Mouse (Mus musculus): ENCODE results near the gene Nrsn2.

DNA sequence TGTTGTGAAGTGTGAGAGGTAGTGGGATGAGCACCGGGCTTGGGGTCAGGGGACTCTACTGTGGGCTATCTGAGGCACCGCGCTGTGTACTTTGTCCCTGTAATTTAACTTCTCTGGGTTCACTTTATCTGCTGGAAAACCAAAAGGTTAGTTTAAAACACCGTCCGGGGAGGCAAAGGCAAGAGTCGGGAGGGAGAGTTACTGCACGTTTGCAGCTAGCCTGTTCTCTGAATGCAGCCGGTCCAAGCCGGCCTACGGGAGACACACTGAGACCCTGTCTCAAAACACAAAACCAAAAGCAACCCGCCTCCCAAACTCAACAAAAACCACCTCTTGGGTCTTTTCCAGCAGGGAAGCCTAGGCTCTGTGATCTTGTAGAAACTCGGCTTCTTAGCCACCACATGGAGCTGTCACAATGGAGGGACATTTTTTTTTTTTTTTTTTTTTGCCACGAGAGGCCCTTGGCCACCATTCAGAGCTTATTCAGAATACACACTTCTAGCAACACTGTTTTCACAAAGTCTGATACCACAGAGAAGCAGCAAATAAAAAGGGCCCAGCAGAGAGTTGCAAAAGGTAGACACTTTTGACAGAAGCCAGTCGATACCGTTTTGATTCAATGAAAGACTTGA is 36.2 kb upstream of the Nrsn2 start:
- TF ChIP-seq CTCF (IDR thresholded peaks at IDR 0.05; ENCODE audit: low read depth, low read length), result no peak
- TF ChIP-seq POLR2A (IDR thresholded peaks at IDR 0.05; ENCODE audit: borderline replicate concordance, low read depth, low read length), result no peak

Measured in bone marrow macrophage, adult 2 months (primary cell).